In the genomic region with DNA sequence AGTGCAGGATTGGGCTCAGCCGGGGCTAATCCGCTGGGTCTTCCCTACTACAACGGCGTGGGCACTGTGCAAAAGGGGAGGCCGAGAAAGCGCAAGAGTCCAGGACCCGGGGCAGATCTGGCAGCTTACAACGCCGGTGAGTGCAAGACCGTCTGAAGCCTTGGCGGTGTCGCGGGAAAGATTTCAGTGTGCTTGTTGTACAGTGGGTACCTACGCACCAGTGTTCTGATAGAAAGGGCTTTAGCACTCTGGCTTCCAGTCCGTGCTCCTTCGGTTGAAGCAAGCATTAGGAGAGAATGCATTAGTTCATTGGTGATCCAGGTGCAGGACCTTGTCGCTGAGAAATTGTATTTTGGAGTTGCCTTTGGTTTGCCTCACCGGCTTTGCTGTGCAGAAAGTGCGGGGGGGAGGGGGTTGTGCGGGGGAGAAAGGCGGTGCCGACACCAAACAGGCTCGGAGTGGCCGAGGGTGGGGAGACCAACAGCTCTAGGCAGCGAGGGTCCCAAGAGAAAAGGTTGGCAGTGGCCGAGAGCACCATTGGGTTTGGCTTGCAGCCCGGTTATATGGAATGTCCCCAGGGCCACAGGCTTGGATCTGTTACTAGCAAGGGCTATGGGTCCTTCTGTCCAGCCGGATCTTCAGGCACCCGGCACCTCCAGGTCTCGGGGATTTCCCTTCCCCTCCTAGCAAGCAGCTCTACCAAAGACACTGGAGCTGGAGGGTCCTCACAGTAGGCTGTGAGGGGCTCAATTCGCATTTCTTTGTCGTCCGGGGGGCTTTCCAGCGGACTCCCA, we compare ENCODE assay signal across 9 mouse cellular contexts. TPM values are rescaled to one million over a fixed set of nuclear protein-coding genes. Genes with fewer than 3 reads are reported as not detected.
DNase-seq lines count a peak whose midpoint lies in the region; ATAC-seq and TF ChIP-seq lines count a peak whose summit lies in the region.
"Had no signal": no experiment of that assay in that cellular context is flagged by ENCODE, and none has a peak within 500 bp of the region (broad histone marks: within the 10 kb centered on the region; RNA-seq: fewer than 3 reads in every experiment).

No protein-coding gene starts in this region.

- WGBS in heart, embryonic 11.5 days (ENCODE audit: insufficient replicate concordance), result under 1% methylated on average over 34 of the region's 34 CpGs
- 8% methylated on average over 34 of the region's 34 CpGs for WGBS in heart, adult 2 months
- under 1% methylated on average over 34 of the region's 34 CpGs for WGBS in hindbrain, embryonic 14.5 days
- WGBS in midbrain, embryonic 15.5 days, result under 1% methylated on average over 34 of the region's 34 CpGs

- TF ChIP-seq EP300 in heart, adult 2 months (IDR thresholded peaks at IDR 0.05; ENCODE audit: insufficient read depth, low read depth, low read length), result no peak

- H3K36me3 ChIP-seq in heart, embryonic 11.5 days (ENCODE audit: control insufficient read depth, insufficient read depth, low read length), result no peaks in the 10 kb centered on the region
- no peaks in the 10 kb centered on the region for H3K36me3 ChIP-seq in heart, adult 2 months (ENCODE audit: control insufficient read depth, insufficient read depth, low read length)
- H3K36me3 ChIP-seq in hindbrain, embryonic 14.5 days (replicated peaks; ENCODE audit: control insufficient read depth, insufficient read depth), result no peaks in the 10 kb centered on the region
- no peaks in the 10 kb centered on the region for H3K36me3 ChIP-seq in midbrain, embryonic 15.5 days (replicated peaks)
- H3K36me3 ChIP-seq: heart, embryonic 13.5 days had no signal

- no peak for TF ChIP-seq POLR2A in heart, adult 2 months (IDR thresholded peaks at IDR 0.05; ENCODE audit: insufficient read depth, low read depth, low read length)

- peak overlapping the region; percentile 7; the same call in 1 of the 2 replicates for H3K4me2 ChIP-seq in heart, embryonic 11.5 days
- H3K4me2 ChIP-seq in hindbrain, embryonic 14.5 days (replicated peaks), result peak overlapping the region; percentile 51
- H3K4me2 ChIP-seq in midbrain, embryonic 15.5 days, result peak overlapping the region; percentile 70
- H3K4me2 ChIP-seq: heart, embryonic 13.5 days had no signal

- peaks cover 23% of the 10 kb centered on the region for H3K4me1 ChIP-seq in heart, embryonic 11.5 days (ENCODE audit: control insufficient read depth, insufficient read depth, low read length)
- H3K4me1 ChIP-seq in heart, adult 2 months (ENCODE audit: control insufficient read depth, insufficient read depth, low read length), result no peaks in the 10 kb centered on the region
- H3K4me1 ChIP-seq in hindbrain, embryonic 14.5 days (replicated peaks; ENCODE audit: control insufficient read depth, insufficient read depth, low read length), result peaks cover 5% of the 10 kb centered on the region; the same call in 1 of the 2 replicates
- peaks cover 51% of the 10 kb centered on the region for H3K4me1 ChIP-seq in midbrain, embryonic 15.5 days

- no peak for ATAC-seq in heart, embryonic 11.5 days (replicated peaks; ENCODE audit: insufficient number of reproducible peaks, low FRiP score, low TSS enrichment)
- no peak for ATAC-seq in hindbrain, embryonic 14.5 days (ENCODE audit: low FRiP score)
- ATAC-seq in midbrain, embryonic 15.5 days (replicated peaks), result no peak
- ATAC-seq in inflammation-experienced regulatory T-cells, adult 6 months, result no peak

- no peak for DNase-seq in heart, adult 2 months
- DNase-seq in embryo, embryonic 11 days, result peak; percentile 60
- no peak for DNase-seq in hindbrain, embryonic 14.5 days (ENCODE audit: low spot score)
- DNase-seq in spleen, adult 18-20 months, result no peak
- no peak for DNase-seq in spleen, postnatal 36 days (ENCODE audit: low spot score in 2 of 2)

- H3K9ac ChIP-seq in heart, embryonic 11.5 days (ENCODE audit: low read depth, low read length), result no peak overlapping the region
- H3K9ac ChIP-seq in heart, adult 2 months (ENCODE audit: low read depth, low read length), result no peak overlapping the region
- peak overlapping the region; percentile 52 for H3K9ac ChIP-seq in hindbrain, embryonic 14.5 days
- peak overlapping the region; percentile 23 for H3K9ac ChIP-seq in midbrain, embryonic 15.5 days
- H3K9ac ChIP-seq: heart, embryonic 13.5 days had no signal

- TF ChIP-seq CTCF in heart, adult 2 months (IDR thresholded peaks at IDR 0.05), result no peak

- H3K79me2 ChIP-seq in heart, adult 2 months (replicated peaks; ENCODE audit: control insufficient read depth, insufficient read depth, low read length), result no peaks in the 10 kb centered on the region

- no peak overlapping the region for H3K27ac ChIP-seq in heart, embryonic 11.5 days (ENCODE audit: low read depth, low read length)
- H3K27ac ChIP-seq in heart, adult 2 months, result no peak overlapping the region
- H3K27ac ChIP-seq in hindbrain, embryonic 14.5 days, result peak overlapping the region; percentile 71
- H3K27ac ChIP-seq in midbrain, embryonic 15.5 days, result peak overlapping the region; percentile 83
- H3K27ac ChIP-seq: heart, embryonic 13.5 days had no signal

- peak overlapping the region; percentile 4; the same call in 1 of the 2 replicates for H3K4me3 ChIP-seq in heart, embryonic 11.5 days (ENCODE audit: low read depth, low read length)
- H3K4me3 ChIP-seq in heart, adult 2 months, result no peak overlapping the region
- H3K4me3 ChIP-seq in hindbrain, embryonic 14.5 days (replicated peaks; ENCODE audit: low read length), result peak overlapping the region; percentile 38
- H3K4me3 ChIP-seq in midbrain, embryonic 15.5 days, result peak overlapping the region; percentile 56
- H3K4me3 ChIP-seq: heart, embryonic 13.5 days had no signal

- no peaks in the 10 kb centered on the region for H3K9me3 ChIP-seq in heart, embryonic 11.5 days (replicated peaks; ENCODE audit: control insufficient read depth, low read length)
- no peaks in the 10 kb centered on the region for H3K9me3 ChIP-seq in hindbrain, embryonic 14.5 days (ENCODE audit: control insufficient read depth, low read length)
- no peaks in the 10 kb centered on the region for H3K9me3 ChIP-seq in midbrain, embryonic 15.5 days
- H3K9me3 ChIP-seq: heart, embryonic 13.5 days had no signal

- intact Hi-C loops in heart, adult 2 months (cut with DNase I), result loop anchor here (10.0 kb wide), 1 partner anchor 360 kb away; the partner anchor contains the start of gene Nr5a1

- H3K27me3 ChIP-seq in heart, embryonic 11.5 days (ENCODE audit: control insufficient read depth, insufficient read depth, low read length), result peaks cover 93% of the 10 kb centered on the region
- peaks cover 52% of the 10 kb centered on the region for H3K27me3 ChIP-seq in heart, adult 2 months (ENCODE audit: control insufficient read depth, insufficient read depth, low read length)
- H3K27me3 ChIP-seq in hindbrain, embryonic 14.5 days (ENCODE audit: control insufficient read depth, insufficient read depth, low read length), result peaks cover 95% of the 10 kb centered on the region
- H3K27me3 ChIP-seq in midbrain, embryonic 15.5 days (replicated peaks), result peaks cover 57% of the 10 kb centered on the region

RNA-seq across cellular contexts. Expression of gene Lhx2, which starts 15.8 kb away (rescaled TPM):
- 0.49 and 0.68 TPM in 2 replicates for polyA plus RNA-seq in heart, embryonic 11.5 days (2014; fragmentation: Nextera tagmentation; extraction: Ambion mirVana)
- not detected for total RNA-seq in heart, adult 2 months (2021)
- 0.06 TPM in 1 of 2 replicates, not detected in the other for polyA plus RNA-seq in heart, adult 2 months (2012; rRNA removed)
- 13.2 and 18.7 TPM in 2 replicates for polyA plus RNA-seq in hindbrain, embryonic 14.5 days (2014; fragmentation: Nextera tagmentation; extraction: Ambion mirVana)
- 47.3 and 58.4 TPM in 2 replicates for polyA plus RNA-seq in midbrain, embryonic 15.5 days (2015; fragmentation: Nextera tagmentation; extraction: Ambion mirVana)
- under 1 TPM in 1 of 3 experiments, not detected in 2; 0.13 TPM for polyA plus RNA-seq in inflammation-experienced regulatory T-cells, adult 6 months (2017; shearing (Covaris generic))

Comparison
In these comparisons a context has a peak if more than half of its experiments do, and no peak if none do; other contexts are left out.
1. H3K27ac ChIP-seq: peak in hindbrain, embryonic 14.5 days (single experiment) and midbrain, embryonic 15.5 days (single experiment); none in heart, embryonic 11.5 days (single experiment) and heart, adult 2 months (single experiment).
2. H3K4me2 ChIP-seq: peak in every context shown above with its lines; median percentile 70 in midbrain, embryonic 15.5 days; 51 in hindbrain, embryonic 14.5 days; 7 in heart, embryonic 11.5 days.
3. H3K9ac ChIP-seq: peak in hindbrain, embryonic 14.5 days (single experiment) and midbrain, embryonic 15.5 days (single experiment); none in heart, embryonic 11.5 days (single experiment) and heart, adult 2 months (single experiment).